Mouse (Mus musculus) urinary bladder, postnatal 10 days (tissue): ENCODE measurements at regions not wholly inside any gene's neighbourhood (a gene's known extent, or its start where the extent isn't known, plus 50 kb on each side); places are given as distances from the start of the nearest gene placed in this dataset.

ENCODE experiments used
- DNase-seq: peaks from one replicate; pipeline ENCODE4 v3.0.0; 2022; ENCODE audit warnings: low spot score

DNA sequence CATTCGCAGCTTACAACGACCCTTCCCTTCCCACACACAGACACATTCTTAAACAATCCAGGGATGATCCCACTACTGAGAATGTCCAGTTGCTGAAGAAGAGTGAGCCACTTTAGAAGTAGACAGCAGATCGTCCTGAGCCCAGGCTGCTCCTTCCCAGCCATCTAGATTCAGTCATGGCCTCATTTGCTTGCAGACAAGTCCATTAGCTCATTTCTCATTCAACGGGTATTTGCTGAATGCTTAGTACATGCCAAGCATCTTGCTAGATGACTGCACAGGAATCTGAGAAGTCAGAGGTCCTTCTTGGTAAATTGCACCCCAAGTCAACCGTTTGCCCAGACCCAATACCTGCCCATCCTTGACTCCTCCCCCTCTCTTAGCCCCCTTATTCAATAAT is 57.8 kb downstream of the Ier5 start:
- DNase-seq, result no peak

DNA sequence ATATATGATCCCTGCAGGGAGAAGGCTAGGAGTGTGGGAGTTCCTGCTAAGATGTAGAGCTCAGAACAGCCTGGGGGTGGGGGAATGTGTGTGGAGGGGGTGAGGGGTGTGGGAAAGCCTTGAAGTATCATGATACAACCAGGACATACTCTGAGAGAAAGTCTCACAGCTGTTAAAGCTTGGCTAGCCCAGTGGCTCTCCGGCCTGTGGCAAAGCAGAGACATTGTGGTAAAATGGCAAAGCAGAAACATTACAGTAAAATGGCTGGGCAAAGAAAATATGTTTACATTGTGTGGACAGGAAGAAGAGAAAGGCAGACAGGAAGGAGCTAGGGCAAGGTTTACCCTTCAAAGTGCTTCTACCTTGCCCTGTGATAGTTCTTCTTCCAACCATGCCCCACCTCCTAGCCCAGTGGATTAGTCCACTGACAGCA is 58.5 kb downstream of the Ier5 start:
- no peak for DNase-seq

DNA sequence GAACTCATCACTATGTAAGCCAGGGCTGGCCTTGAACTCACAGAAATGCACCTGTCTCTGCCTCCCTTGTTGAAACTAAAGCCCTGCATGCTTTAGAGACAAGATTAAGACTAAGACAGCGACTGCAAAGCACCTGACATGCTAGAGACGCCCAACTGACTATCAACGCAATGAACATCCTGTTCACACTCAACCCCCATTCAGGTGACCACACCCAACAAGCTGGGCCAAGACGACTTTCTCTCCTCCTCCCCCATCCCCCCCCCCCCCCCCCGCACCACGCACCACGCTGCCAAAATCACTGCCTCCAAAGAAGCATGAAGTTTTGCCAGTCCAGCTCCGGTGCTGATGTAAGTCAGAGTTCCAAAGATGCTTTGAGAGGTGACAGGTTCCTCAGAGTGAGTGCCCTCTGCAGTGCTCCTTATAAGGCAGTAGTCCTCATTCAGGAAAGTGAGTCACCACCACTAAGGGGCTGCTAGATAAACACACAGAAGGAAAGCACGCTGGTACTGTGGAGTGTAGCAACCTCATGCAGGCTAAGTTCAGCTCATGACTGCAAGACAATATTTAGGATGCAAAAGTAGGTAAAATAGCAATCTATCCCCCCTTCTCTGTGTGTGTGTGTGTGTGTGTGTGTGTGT is 59.2 kb downstream of the Ier5 start:
- DNase-seq, result no peak

DNA sequence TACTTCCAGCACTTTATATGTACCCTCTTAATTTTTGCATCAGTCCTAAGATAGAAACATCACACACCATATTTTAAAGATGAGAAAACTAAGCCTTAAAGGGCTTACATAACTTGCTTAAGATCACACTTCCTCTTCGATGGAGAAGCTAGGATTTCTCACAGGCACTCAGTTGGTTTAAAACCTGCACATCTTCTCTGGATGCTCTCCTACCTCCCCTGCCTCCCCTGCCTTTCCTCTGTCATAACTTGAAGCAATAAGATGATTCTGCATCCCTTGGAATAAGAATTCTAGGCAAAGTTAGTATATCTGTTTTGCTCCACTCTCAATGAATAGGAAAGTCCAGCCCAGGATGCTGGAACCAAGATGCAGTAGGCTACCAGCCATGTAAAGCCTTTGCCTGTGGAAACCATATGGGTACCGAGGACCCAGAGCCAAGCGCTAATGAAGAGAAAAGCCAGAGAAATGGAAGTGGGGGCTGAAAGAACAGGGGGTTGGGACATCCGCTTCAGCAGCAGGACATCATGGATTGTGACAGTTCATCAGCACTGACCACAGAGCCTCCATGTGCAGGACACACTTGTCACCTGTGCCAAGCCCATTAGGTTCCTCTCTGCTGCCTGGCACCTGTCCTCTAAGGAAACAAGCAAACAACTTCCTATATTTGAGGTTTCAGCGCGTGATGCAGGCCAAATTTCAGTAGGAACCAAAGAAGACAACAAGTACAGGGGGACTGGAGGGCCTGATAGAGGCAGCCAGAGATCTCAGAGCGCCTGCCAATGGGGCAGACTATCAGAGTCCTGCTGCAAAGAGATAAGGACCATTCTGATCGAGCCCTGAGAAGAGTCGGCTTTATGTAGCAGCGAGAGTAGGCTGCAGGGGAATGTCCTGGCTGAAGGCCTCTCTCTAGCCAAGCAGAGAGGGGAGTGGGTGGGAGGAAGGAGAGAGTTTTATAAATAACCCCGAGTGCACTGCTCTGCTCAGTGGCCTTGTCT is 60.5 kb downstream of the Ier5 start:
- no peak for DNase-seq

DNA sequence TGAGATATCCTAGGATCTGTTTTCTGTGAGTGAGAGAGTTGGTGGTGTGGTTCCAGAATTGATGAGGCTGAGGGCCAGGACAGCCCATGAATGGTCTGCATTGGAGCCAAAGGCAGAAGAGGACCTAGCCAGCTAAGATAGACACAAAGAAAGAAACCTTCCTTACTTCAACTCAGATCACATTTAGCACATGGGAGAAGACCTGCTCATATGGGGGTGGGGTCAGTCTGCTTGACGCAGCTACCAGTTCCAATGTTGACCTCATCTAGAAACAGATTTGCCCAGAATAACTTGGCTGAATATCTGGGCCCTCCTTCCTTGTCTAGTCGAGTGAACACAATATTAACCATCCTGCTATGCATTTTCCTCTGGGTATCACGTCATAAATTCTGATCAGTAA is 62.0 kb downstream of the Ier5 start:
- no peak for DNase-seq

DNA sequence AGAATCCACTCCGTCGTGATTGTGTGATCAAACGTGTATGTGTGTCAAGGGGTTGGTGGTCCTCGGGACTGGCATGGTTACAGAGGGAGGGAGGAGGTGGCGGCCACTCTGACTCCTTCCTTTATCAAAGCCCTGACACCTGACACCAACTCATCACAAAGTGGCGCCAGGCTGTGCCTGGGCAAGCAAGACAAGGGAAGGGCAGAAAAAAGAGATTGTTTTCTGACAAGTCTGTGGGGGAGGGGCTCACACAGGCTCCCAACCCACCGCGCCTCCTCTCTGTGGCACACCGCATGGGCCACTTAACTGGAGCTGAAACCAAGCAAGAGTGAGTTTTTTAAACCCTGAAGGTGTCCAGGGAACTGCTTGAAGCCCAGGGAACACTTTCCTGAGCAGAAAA is 68.5 kb downstream of the Ier5 start:
- DNase-seq, result no peak

DNA sequence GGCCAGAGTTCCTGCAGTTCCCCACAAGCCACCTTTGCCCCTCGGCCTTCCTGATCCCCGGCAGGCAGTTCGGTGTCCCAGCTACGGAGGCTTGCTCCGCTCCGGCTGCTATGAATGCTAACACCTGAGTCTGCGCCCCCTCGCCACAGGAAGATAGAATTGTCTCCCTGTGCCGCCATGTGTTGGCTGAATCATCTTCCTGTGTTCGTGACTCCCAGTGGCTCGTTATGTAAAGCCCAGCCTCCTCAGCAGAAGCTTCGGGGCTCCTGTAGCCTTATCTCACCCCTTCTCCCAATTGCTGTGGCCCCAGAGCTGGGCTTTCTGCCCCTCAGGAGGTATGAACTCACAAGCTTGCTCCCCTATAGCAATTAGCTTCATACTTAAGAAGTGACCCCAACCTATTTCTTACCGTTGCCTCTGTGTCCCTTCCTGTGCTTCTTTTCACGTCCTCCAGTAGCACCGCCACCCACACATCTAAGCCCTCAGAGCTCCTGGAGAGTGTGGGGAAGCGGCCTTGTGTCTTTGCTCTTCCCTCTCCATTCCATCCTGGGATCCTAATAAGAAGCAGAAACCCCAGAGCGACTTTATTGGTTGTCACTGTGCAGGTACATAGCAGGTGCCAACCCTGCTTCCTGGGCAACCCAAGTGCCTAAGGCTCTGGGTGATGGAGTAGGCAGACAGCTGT is 70.1 kb downstream of the Ier5 start:
- DNase-seq, result no peak

DNA sequence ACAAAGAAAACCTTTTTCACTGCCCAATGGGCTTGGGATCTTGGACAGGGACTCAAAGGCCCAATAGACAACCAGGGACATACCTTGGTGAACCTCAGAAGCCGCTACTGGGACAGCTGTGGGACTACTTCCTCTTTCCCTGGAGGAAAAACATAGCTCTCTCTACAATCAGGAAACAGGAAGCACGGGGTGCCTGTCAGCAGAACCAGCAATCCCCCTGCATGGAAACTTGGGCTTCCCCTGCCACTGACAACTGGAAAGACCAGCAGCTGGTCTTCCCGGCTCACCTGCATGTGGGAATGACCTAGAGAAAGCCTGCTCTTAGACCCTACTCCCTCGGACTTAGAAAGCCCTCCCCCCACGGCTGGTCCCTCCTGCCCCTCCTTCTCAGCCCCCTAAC is 70.7 kb downstream of the Ier5 start:
- DNase-seq, result no peak

DNA sequence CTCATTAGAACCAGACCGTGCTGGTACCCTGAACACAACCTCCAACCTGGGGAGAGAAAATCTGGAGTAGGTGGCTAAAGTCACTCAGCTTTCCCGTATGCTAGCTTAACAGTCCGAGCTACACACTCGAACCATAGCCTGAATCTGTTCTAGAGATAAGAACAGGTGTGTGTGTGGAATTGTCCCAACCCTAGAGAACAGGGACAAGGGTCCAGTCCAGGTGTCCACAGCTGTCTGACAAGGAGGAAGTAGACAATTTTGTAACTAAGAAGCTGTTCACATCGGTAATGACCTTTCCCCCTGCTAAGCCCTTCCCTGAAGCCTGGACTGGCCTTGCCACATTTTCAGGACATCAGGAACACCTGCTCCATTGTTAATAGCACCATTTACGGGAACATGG is 71.3 kb downstream of the Ier5 start:
- DNase-seq, result no peak

DNA sequence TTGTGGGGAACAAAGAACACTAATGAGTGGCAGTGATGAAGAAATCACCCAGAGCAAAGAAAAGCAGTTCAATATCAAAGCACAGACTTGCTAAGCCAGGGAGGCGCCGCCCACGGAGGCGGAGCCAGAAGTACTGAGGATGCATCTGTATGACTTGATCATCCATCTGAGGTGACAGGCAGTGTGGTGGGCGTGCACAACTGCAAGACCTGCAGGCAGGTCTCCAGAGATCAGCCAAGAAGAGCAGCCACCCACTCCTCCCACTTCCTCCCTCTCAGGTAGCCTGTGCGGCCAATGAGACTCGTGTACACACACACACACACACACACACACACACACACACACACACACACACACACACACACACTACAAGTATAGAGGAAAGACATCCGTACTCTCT is 71.9 kb downstream of the Ier5 start:
- no peak for DNase-seq

DNA sequence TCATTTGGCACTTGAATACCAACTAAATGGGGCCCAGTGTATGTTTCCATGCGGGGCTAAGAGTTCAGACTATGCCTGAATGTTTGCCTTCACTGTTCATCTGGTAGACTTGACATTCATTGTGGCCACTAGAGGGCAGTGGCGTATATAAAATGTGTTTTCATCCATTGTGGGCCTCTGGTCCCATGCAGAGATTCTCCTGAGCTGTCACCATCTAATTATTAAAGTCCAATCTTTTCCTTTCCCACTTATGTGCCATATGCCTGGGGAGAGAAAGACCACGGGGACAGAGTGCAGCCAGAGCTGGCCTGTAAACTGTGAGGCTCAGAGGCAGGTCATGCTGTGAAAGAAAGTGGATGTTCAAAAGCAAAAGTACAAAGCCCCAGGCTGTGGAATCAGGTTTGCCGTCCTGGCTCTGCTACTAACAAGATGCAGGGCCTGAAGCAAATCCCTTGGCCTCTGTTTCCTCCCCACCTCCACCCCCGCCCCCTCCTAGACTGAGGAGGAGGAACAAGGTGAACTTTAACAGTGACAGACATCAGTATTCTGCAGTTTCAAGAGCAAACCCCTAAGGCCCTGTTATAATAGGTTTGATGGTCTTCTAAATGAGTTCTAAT is 73.5 kb downstream of the Ier5 start:
- no peak for DNase-seq

DNA sequence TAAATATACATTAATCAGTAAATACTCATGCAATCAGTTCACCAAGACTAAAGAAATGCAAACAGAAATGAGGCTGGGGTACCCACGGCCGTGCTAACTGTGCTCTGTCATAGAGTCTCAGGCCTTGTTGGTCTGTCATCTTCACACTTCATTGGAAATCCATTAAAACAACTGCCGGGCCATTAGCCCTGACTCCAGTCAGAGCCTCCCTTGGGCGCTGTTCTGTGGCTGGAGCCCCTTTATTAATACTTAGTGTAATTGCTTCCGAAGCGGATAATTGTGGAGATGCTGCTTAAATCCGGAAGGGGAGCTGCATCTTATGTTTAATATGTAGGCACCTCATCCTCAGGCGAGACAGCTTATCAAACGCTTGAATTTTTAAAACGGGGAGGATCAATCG is 76.1 kb downstream of the Ier5 start:
- DNase-seq, result no peak

DNA sequence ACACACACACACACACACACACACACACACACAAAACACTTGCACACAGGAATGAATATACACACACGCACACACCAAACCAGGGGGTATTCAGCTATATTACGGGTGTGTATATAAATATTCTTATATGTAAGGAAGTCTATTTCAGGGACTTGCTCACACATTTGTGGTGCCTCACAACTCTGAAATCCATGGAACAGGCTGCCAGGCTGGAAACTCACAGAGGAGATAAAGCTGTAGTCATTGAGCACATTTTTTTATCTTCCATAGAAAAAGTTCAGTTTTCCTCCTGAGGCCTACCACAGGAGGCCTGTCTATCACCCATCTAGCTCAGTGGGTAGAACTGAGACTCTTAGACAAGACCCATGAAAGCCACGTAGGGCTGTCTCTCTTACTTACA is 83.8 kb downstream of the Ier5 start:
- no peak for DNase-seq

DNA sequence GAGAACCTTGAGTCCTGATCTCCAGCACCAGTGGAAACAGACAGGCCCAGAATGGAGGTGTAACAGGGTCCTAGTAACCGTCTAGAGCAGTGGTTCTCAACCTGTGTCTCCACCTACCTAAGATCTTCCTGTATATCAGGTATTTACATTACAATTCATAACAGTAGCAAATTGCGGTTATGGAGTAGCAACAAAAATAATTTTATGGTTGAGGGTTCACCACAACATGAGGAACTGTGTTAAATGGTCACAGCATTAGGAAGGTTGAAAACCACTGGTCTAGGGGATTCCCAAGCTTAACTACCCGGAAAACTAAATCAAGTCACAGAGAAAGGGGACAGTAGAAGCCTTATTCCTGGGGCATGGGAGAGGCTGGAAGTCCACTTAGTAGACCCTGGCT is 84.5 kb downstream of the Ier5 start:
- DNase-seq, result no peak

DNA sequence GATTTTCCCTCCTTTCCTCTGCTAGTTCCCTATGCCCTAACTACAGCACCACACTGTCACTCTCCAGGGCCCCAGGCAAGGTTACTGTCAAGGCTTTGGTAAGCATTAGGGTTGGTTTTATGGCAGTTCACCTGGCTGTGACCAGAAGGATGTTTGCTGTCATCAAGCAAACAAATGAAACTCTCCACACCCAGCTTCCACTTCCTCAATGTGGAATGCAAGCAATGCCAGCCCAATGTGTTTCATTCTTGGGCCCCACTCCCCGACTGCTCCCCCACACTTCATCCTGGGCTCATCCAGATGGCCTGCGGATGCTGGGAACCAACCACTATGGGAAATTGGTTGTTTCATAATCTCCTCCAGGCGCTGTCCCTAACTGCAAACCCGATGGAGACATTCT is 85.7 kb downstream of the Ier5 start:
- no peak for DNase-seq

DNA sequence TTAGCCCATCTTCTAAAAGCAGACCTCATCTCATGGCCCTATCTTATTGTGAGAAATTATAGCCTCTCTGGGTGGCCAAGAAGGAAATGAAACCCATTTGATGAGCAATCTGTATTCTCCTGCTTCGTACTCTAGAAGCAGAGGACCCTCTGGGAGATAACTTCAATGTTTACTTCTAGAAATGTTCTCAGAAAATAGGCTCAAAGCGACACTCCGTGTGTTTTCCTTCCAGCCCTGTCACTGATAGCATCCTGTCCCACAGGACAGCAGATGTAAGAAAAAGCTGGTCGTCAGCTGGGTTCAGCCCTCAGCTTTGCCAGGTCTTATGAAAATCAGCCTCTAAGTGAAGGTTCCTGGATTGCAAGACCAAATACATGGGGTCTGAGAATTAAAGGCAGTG is 86.1 kb downstream of the Ier5 start:
- no peak for DNase-seq

DNA sequence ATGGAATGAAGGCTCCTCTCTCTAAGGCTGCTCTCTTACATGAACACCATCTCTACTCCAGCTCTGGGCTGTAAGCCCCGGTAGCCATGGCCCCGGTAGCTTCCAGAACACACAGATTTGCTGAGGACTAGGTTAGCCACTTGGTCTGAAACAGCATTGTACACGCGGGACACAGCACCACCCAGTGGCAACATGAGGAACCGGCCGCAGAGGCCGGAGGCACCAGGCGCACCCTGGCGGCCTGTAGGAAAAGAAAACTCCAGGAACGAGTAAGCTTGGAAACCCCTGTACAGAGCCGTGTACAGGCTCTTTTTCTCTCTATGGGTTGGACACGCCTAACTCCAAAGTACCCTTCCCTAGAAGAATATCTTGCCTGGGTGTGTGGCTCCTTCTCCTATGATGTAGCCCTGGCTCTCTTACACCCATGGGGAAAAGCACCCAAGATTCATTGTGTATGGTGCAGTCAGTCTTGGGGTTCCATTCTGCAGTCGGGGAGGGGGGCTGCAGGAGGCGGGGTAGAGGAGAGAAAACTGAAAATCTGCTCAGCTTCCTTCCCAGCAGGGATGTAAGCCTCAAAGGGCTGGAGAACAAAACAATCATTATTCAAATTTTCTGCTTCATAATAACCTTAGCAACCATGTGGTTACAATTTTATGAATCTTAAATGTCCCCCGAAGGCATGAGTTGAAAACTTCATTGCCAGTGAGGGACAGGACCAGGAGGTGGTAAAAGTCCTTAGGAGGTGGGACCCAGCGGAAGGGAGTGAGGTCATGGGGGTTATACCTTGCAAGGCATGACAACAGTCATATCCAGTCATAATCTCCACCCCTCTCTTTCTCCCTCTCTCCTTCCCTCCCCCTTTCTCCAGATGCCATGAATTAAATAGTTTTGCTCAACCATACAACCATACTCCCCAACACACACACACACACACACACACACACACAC is 92.6 kb downstream of the Ier5 start:
- DNase-seq, result peak; percentile 40

DNA sequence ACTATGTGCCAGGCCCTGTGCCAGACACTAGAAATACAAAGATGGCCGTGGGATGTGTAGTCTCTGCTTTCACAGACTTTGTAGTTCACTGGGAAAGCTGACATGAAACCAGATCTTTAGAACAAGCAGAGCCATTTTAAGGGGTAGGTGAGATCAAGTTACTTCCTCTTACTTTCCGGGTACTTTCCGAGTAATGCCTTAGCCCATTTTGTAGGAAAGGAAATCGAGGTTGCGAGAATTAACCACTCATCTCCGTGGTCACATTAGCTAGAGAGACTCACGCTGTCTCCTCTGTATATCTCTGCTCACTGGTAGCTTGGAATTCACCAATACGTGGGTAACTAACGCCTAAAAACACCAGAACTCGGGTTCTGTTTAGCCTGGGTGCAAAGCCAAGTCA is 93.3 kb downstream of the Ier5 start:
- DNase-seq, result no peak

DNA sequence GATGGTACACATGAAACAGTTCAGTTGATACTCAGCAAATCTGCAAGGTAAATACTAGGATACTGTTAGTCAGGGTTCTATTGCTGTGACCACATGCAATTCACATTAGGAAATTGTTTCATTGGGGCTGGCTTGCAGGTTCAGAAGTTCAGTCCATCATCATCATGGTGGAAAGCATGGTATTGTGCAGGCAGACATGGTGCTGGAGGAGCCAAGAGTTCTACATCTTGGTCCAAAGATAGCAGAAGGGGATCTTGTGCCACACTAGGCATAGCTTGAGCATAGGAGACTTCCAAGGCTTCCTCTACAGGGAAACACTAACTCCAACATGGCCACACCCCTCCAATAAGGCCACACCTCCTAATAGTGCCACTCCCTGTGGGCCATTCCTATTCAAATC is 99.1 kb downstream of the Ier5 start:
- no peak for DNase-seq

DNA sequence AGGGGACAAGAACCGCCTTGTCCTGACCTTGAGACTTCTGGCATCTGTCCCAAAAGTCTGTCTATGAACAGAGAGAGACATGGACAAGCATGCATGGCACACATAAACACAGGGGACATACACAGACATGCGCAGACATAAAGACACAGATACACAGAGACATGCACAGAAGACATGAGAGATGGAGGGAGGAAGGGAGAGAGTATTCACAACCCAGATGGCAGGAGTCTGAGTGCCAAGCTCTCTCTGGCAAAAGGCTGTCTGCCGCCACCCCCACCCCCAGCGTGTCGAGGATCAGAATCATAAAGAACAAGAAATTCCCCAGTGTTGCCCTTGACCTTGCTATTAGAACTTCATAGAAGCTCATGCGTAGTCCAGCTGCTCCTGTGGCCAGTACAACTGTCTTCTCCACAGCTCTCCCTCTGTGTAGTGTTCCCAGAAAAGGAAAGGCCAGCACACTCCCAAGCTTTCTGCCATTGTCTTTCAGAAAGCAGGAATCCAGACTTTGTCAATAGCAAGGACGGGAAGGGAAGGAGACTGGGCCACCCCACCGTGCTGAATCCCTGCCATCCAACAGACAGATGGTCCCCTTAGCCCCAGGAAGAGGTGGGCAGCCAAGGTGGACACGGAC is 99.8 kb downstream of the Ier5 start:
- DNase-seq, result no peak
